Mouse (Mus musculus) ovary, postnatal 10 days (tissue): ENCODE measurements around the gene Pttg1ip.
A peak's percentile ranks its signal among the peaks of the same experiment; 100 is the strongest.

ENCODE experiments used
- DNase-seq: peaks from one replicate; pipeline ENCODE4 v3.0.0; 2022; ENCODE audit warnings: low spot score

Pttg1ip gene

GRCm38 (mm10) chr10:77606855-77607254, 25.3 kb downstream of the Pttg1ip start:
- DNase-seq, result no peak

GRCm38 (mm10) chr10:77607441-77607840, 25.9 kb downstream of the Pttg1ip start:
- no peak for DNase-seq

- no peak for DNase-seq
Observed at GRCm38 (mm10) chr10:77608589-77608988, 27.1 kb downstream of the Pttg1ip start.

- DNase-seq, result no peak
Observed at GRCm38 (mm10) chr10:77610221-77610961, 28.9 kb downstream of the Pttg1ip start.

GRCm38 (mm10) chr10:77613409-77613808, 31.9 kb downstream of the Pttg1ip start:
- no peak for DNase-seq

- no peak for DNase-seq
Observed at GRCm38 (mm10) chr10:77615647-77616046, 34.1 kb downstream of the Pttg1ip start.

- no peak for DNase-seq
Observed at GRCm38 (mm10) chr10:77616166-77616565, 34.6 kb downstream of the Pttg1ip start.

- no peak for DNase-seq
Observed at GRCm38 (mm10) chr10:77616926-77617325, 35.4 kb downstream of the Pttg1ip start.

- no peak for DNase-seq
Observed at GRCm38 (mm10) chr10:77621546-77621945, 40.0 kb downstream of the Pttg1ip start.

GRCm38 (mm10) chr10:77622055-77622988, 40.8 kb downstream of the Pttg1ip start, which contains the start of gene Ube2g2:
Gene Ube2g2, plus strand, starts transcription at chr10:77622275.
- DNase-seq, result peak; percentile 87

- no peak for DNase-seq
Observed at GRCm38 (mm10) chr10:77623069-77623492, 41.6 kb downstream of the Pttg1ip start.

GRCm38 (mm10) chr10:77623639-77624400, 42.3 kb downstream of the Pttg1ip start:
- no peak for DNase-seq

GRCm38 (mm10) chr10:77624570-77624995, 43.1 kb downstream of the Pttg1ip start:
- no peak for DNase-seq

GRCm38 (mm10) chr10:77626036-77626435, 44.5 kb downstream of the Pttg1ip start:
- no peak for DNase-seq

GRCm38 (mm10) chr10:77626591-77626990, 45.1 kb downstream of the Pttg1ip start:
- no peak for DNase-seq

- DNase-seq, result peak; percentile 60
Observed at GRCm38 (mm10) chr10:77627497-77627896, 46.0 kb downstream of the Pttg1ip start.

- no peak for DNase-seq
Observed at GRCm38 (mm10) chr10:77629163-77629562, 47.6 kb downstream of the Pttg1ip start.

GRCm38 (mm10) chr10:77629970-77630369, 48.5 kb downstream of the Pttg1ip start:
- no peak for DNase-seq

- DNase-seq, result no peak
Observed at GRCm38 (mm10) chr10:77634016-77634415, 52.5 kb downstream of the Pttg1ip start.

GRCm38 (mm10) chr10:77634452-77635231, 53.1 kb downstream of the Pttg1ip start:
- no peak for DNase-seq

- DNase-seq, result no peak
Observed at GRCm38 (mm10) chr10:77636234-77636922, 54.9 kb downstream of the Pttg1ip start.
